Mouse (Mus musculus): ENCODE measurements around the gene Donson.

DNA sequence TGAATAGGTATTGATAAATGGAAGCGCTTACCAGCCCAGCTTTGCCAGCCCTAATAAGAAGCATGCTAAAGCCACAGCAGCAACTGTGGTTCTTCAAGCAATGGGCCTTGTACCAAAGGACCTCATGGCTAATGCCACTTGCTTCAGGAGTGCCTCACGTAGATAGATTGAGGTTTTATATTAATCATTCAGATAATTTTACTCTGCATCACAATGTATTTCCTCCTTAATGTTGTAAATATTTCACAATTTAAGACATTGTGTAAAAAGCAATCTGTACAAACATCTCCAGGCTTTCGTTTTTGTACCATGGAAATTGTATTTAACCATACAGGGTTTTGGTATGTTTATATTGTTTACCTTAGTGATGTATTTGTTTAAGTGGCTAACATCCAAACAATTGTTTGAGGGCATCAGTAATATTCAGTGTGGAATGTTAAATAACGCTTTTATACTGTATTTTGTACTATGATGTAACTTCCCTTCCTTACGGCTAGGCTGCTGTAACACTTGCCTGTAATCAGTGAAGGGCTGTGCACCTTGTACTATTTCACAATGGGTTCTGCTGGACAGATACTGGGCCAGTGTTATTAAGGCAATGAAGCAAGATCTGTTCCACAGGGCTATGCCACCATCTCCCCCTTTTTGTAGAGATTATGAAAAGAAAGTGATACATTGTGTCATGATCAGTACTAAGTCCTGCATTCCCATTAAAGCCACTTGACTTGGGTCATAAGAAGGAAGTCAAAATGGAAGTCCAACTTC lies 10.2 kb downstream of the Donson start:
- TF ChIP-seq POLR2A (IDR thresholded peaks at IDR 0.05; ENCODE audit: extremely low read depth, insufficient read depth, low read length) = no peak
- no peak for TF ChIP-seq CTCF (IDR thresholded peaks at IDR 0.05; ENCODE audit: low read depth, low read length)
